Mouse (Mus musculus) heart, embryonic 12.5 days (tissue): ENCODE results near the gene Glis1. TPM values are rescaled to one million over a fixed set of nuclear protein-coding genes. Genes with fewer than 3 reads are reported as not detected.

Experiments
- ATAC-seq: fragments of 200-750 bp; cut with Nextera tagmentation; 2 replicates; pipeline ENCODE4 v1.8.0; 2017; ENCODE audit warnings: moderate TSS enrichment, moderate library complexity; ENCODE audit not compliant: insufficient number of reproducible peaks, low FRiP score
- H3K27ac ChIP-seq: fragments of 300-500 bp; sonication (generic); 2 replicates; pipeline ENCODE4 v1.5.1; 2016; ENCODE audit warnings: mild to moderate bottlenecking, moderate library complexity; ENCODE audit not compliant: poor library complexity, severe bottlenecking
- H3K27me3 ChIP-seq: fragments of 300-500 bp; sonication (generic); replicated peaks from 2 replicates; pipeline ENCODE4 v1.6.1; 2016; ENCODE audit warnings: mild to moderate bottlenecking, moderate library complexity
- H3K36me3 ChIP-seq: fragments of 300-500 bp; sonication (generic); 2 replicates; pipeline ENCODE4 v1.6.1; 2016; ENCODE audit warnings: mild to moderate bottlenecking, moderate library complexity
- H3K4me1 ChIP-seq: fragments of 300-500 bp; sonication (generic); replicated peaks from 2 replicates; pipeline ENCODE4 v1.6.1; 2016; ENCODE audit warnings: mild to moderate bottlenecking
- H3K4me2 ChIP-seq: fragments of 300-500 bp; sonication (generic); 2 replicates; pipeline ENCODE4 v1.6.1; 2016; ENCODE audit warnings: mild to moderate bottlenecking, moderate library complexity
- H3K4me3 ChIP-seq: fragments of 300-500 bp; sonication (generic); 2 replicates; pipeline ENCODE4 v1.5.1; 2016; ENCODE audit warnings: mild to moderate bottlenecking
- H3K9ac ChIP-seq: fragments of 300-500 bp; sonication (generic); 2 replicates; pipeline ENCODE4 v1.6.1; 2016; ENCODE audit warnings: mild to moderate bottlenecking, moderate library complexity
- H3K9me3 ChIP-seq: fragments of 300-500 bp; sonication (generic); replicated peaks from 2 replicates; pipeline ENCODE4 v1.6.1; 2016; ENCODE audit warnings: mild to moderate bottlenecking, moderate library complexity
- WGBS: fragments of 180-500 bp; shearing (Covaris S2); methylation state at CpG from one replicate; pipeline ENCODE4 v1.1.7; 2016; 5-methylcytosine and 5-hydroxymethylcytosine counted together
- polyA plus RNA-seq: library from polyadenylated mRNA; unstranded; fragments of >200 nt; fragmentation: Nextera tagmentation; extraction: Ambion mirVana; gene quantifications from 2 replicates; pipeline ENCODE4 v1.2.1, GENCODE M21; 2016

Gene Glis1
- polyA plus RNA-seq, 1 experiment from 2014 or later, result 0.47 TPM

GRCm38 (mm10) chr4:107550096-107550495 lies 115.7 kb downstream of the Glis1 start:
- Histone ChIP-seq H3K4me3 (no peak overlapping the region), H3K4me2 (no peak overlapping the region), H3K4me1 (peaks cover 13% of the 10 kb centered on the region), H3K9ac (no peak overlapping the region), H3K27me3 (no peaks in the 10 kb centered on the region), H3K27ac (no peak overlapping the region), H3K9me3 (no peaks in the 10 kb centered on the region), H3K36me3 (no peaks in the 10 kb centered on the region)
- WGBS, result 79% methylated on average over 10 of the region's 10 CpGs
- no peak for ATAC-seq

GRCm38 (mm10) chr4:107550546-107550945 lies 116.2 kb downstream of the Glis1 start:
- H3K4me2 ChIP-seq, result no peak overlapping the region
- 61% methylated on average over 3 of the region's 3 CpGs for WGBS
- no peak overlapping the region for H3K4me3 ChIP-seq
- H3K9ac ChIP-seq, result no peak overlapping the region
- H3K27me3 ChIP-seq, result no peaks in the 10 kb centered on the region
- no peak overlapping the region for H3K27ac ChIP-seq
- H3K9me3 ChIP-seq, result no peaks in the 10 kb centered on the region; the same call in 1 of the 2 replicates
- no peak for ATAC-seq
- H3K36me3 ChIP-seq, result no peaks in the 10 kb centered on the region
- H3K4me1 ChIP-seq, result peaks cover 13% of the 10 kb centered on the region

- H3K36me3 ChIP-seq, result no peaks in the 10 kb centered on the region
- no peak overlapping the region for H3K4me3 ChIP-seq
- no peaks in the 10 kb centered on the region; the same call in 1 of the 2 replicates for H3K9me3 ChIP-seq
- H3K27me3 ChIP-seq, result no peaks in the 10 kb centered on the region
- H3K27ac ChIP-seq, result no peak overlapping the region
- H3K9ac ChIP-seq, result no peak overlapping the region
- no peak overlapping the region for H3K4me2 ChIP-seq
- ATAC-seq, result no peak
- 38% methylated on average over 5 of the region's 5 CpGs for WGBS
- H3K4me1 ChIP-seq, result peaks cover 13% of the 10 kb centered on the region
These were observed 118.3 kb downstream of the Glis1 start for GRCm38 (mm10) chr4:107552696-107553095.

- H3K27me3 ChIP-seq, result no peaks in the 10 kb centered on the region
- H3K4me3 ChIP-seq, result no peak overlapping the region
- no peak overlapping the region for H3K27ac ChIP-seq
- peaks cover 13% of the 10 kb centered on the region for H3K4me1 ChIP-seq
- H3K36me3 ChIP-seq, result no peaks in the 10 kb centered on the region
- no peaks in the 10 kb centered on the region; the same call in 1 of the 2 replicates for H3K9me3 ChIP-seq
- 64% methylated on average over 5 of the region's 5 CpGs for WGBS
- ATAC-seq, result no peak
- H3K4me2 ChIP-seq, result no peak overlapping the region
- H3K9ac ChIP-seq, result no peak overlapping the region
These were observed 119.4 kb downstream of the Glis1 start for GRCm38 (mm10) chr4:107553774-107554173.

GRCm38 (mm10) chr4:107558801-107559200 lies 124.4 kb downstream of the Glis1 start:
- Histone ChIP-seq H3K4me2 (no peak overlapping the region), H3K27ac (no peak overlapping the region), H3K36me3 (no peaks in the 10 kb centered on the region), H3K4me1 (no peaks in the 10 kb centered on the region; the same call in 1 of the 2 replicates), H3K9me3 (no peaks in the 10 kb centered on the region; the same call in 1 of the 2 replicates), H3K27me3 (0 out of 2 replicates have a peak, but pooled peaks cover 5% of the 10 kb centered on the region), H3K4me3 (no peak overlapping the region), H3K9ac (no peak overlapping the region)
- ATAC-seq, result no peak
- WGBS, result 35% methylated on average over 3 of the region's 3 CpGs

GRCm38 (mm10) chr4:107561056-107561455 lies 126.7 kb downstream of the Glis1 start:
- Histone ChIP-seq H3K27me3 (0 out of 2 replicates have a peak, but pooled peaks cover 12% of the 10 kb centered on the region), H3K27ac (no peak overlapping the region), H3K4me2 (no peak overlapping the region), H3K4me3 (no peak overlapping the region), H3K9ac (no peak overlapping the region), H3K4me1 (no peaks in the 10 kb centered on the region; the same call in 1 of the 2 replicates), H3K9me3 (no peaks in the 10 kb centered on the region), H3K36me3 (no peaks in the 10 kb centered on the region)
- no peak for ATAC-seq
- WGBS, result 92% methylated on average over 2 of the region's 2 CpGs

- no peak for ATAC-seq
- peaks cover 8% of the 10 kb centered on the region for H3K4me1 ChIP-seq
- no peak overlapping the region for H3K9ac ChIP-seq
- 74% methylated on average over 21 of the region's 21 CpGs for WGBS
- H3K36me3 ChIP-seq, result no peaks in the 10 kb centered on the region
- H3K4me2 ChIP-seq, result no peak overlapping the region
- 0 out of 2 replicates have a peak, but pooled peaks cover 18% of the 10 kb centered on the region for H3K27me3 ChIP-seq
- no peaks in the 10 kb centered on the region for H3K9me3 ChIP-seq
- H3K27ac ChIP-seq, result no peak overlapping the region
- H3K4me3 ChIP-seq, result no peak overlapping the region
These were observed 133.8 kb downstream of the Glis1 start for GRCm38 (mm10) chr4:107568159-107568558.

- WGBS, result 81% methylated on average over 7 of the region's 7 CpGs
- Histone ChIP-seq H3K27me3 (0 out of 2 replicates have a peak, but pooled peaks cover 13% of the 10 kb centered on the region), H3K36me3 (no peaks in the 10 kb centered on the region), H3K9ac (no peak overlapping the region), H3K9me3 (no peaks in the 10 kb centered on the region), H3K4me1 (peaks cover 8% of the 10 kb centered on the region), H3K4me3 (no peak overlapping the region), H3K27ac (no peak overlapping the region), H3K4me2 (no peak overlapping the region)
- ATAC-seq, result no peak
These were observed 134.6 kb downstream of the Glis1 start for GRCm38 (mm10) chr4:107568881-107569443.

GRCm38 (mm10) chr4:107570329-107571014 lies 136.1 kb downstream of the Glis1 start:
- H3K9me3 ChIP-seq, result no peaks in the 10 kb centered on the region
- H3K4me1 ChIP-seq, result peaks cover 8% of the 10 kb centered on the region
- H3K36me3 ChIP-seq, result no peaks in the 10 kb centered on the region
- WGBS, result 68% methylated on average over 19 of the region's 19 CpGs
- H3K4me3 ChIP-seq, result no peak overlapping the region
- H3K27ac ChIP-seq, result no peak overlapping the region
- H3K4me2 ChIP-seq, result no peak overlapping the region
- H3K27me3 ChIP-seq, result 0 out of 2 replicates have a peak, but pooled peaks cover 12% of the 10 kb centered on the region
- H3K9ac ChIP-seq, result no peak overlapping the region
- ATAC-seq, result no peak

GRCm38 (mm10) chr4:107575781-107576180 lies 141.4 kb downstream of the Glis1 start:
- H3K27ac ChIP-seq, result no peak overlapping the region
- no peaks in the 10 kb centered on the region for H3K9me3 ChIP-seq
- ATAC-seq, result no peak
- H3K4me2 ChIP-seq, result no peak overlapping the region
- WGBS, result 67% methylated on average over 6 of the region's 6 CpGs
- H3K4me3 ChIP-seq, result no peak overlapping the region
- no peak overlapping the region for H3K9ac ChIP-seq
- H3K4me1 ChIP-seq, result peaks cover 2% of the 10 kb centered on the region
- no peaks in the 10 kb centered on the region for H3K36me3 ChIP-seq
- H3K27me3 ChIP-seq, result 0 out of 2 replicates have a peak, but pooled peaks cover 7% of the 10 kb centered on the region

GRCm38 (mm10) chr4:107576742-107577141 lies 142.4 kb downstream of the Glis1 start:
- no peaks in the 10 kb centered on the region for H3K9me3 ChIP-seq
- 0 out of 2 replicates have a peak, but pooled peaks cover 7% of the 10 kb centered on the region for H3K27me3 ChIP-seq
- no peak overlapping the region for H3K4me2 ChIP-seq
- H3K4me3 ChIP-seq, result no peak overlapping the region
- no peak overlapping the region for H3K9ac ChIP-seq
- no peak for ATAC-seq
- H3K36me3 ChIP-seq, result no peaks in the 10 kb centered on the region
- no peak overlapping the region for H3K27ac ChIP-seq
- H3K4me1 ChIP-seq, result no peaks in the 10 kb centered on the region
- 67% methylated on average over 6 of the region's 6 CpGs for WGBS
